Mouse (Mus musculus) limb, embryonic 14.5 days (tissue): ENCODE results near the gene Rnf144b. TPM values are rescaled to one million over a fixed set of nuclear protein-coding genes. Genes with fewer than 3 reads are reported as not detected.

Source experiments
- ATAC-seq: fragments of 200-750 bp; cut with Nextera tagmentation; 2 replicates; pipeline ENCODE4 v1.8.0; 2017; ENCODE audit warnings: low read depth, moderate number of reproducible peaks, moderate TSS enrichment; ENCODE audit not compliant: low FRiP score
- DNase-seq: peaks from one replicate; pipeline ENCODE4 v3.0.0-alpha.2; 2015; ENCODE audit warnings: low spot score
- H3K27ac ChIP-seq: fragments of 300-500 bp; sonication (generic); replicated peaks from 2 replicates; pipeline ENCODE4 v1.5.1; 2014; ENCODE audit warnings: low read depth, mild to moderate bottlenecking, low read length, moderate library complexity, mixed read lengths
- H3K27me3 ChIP-seq: fragments of 300-500 bp; sonication (generic); 2 replicates; pipeline ENCODE4 v1.6.1; 2014; ENCODE audit warnings: low read length, mixed read lengths; ENCODE audit not compliant: control insufficient read depth, insufficient read depth
- H3K36me3 ChIP-seq: fragments of 300-500 bp; sonication (generic); 2 replicates; pipeline ENCODE4 v1.6.1; 2014; ENCODE audit warnings: mild to moderate bottlenecking, low read length, moderate library complexity, mixed read lengths; ENCODE audit not compliant: control insufficient read depth, insufficient read depth
- H3K4me1 ChIP-seq: fragments of 300-500 bp; sonication (generic); 2 replicates; pipeline ENCODE4 v1.6.1; 2014; ENCODE audit warnings: antibody characterized with exemption, low read length, mixed read lengths; ENCODE audit not compliant: control insufficient read depth, insufficient read depth
- H3K4me2 ChIP-seq: fragments of 300-500 bp; sonication (generic); replicated peaks from 2 replicates; pipeline ENCODE4 v1.6.1; 2014; ENCODE audit warnings: low read depth, mild to moderate bottlenecking, low read length, moderate library complexity; ENCODE audit not compliant: severe bottlenecking
- H3K4me3 ChIP-seq: fragments of 300-500 bp; sonication (generic); replicated peaks from 2 replicates; pipeline ENCODE4 v1.5.1; 2014; ENCODE audit warnings: low read length
- H3K9ac ChIP-seq: fragments of 300-500 bp; sonication (generic); 2 replicates; pipeline ENCODE4 v1.6.1; 2014; ENCODE audit warnings: mild to moderate bottlenecking, low read depth, low read length, moderate library complexity; ENCODE audit not compliant: severe bottlenecking
- H3K9me3 ChIP-seq: fragments of 300-500 bp; sonication (generic); 2 replicates; pipeline ENCODE4 v1.6.1; 2016; ENCODE audit warnings: low read length; ENCODE audit not compliant: control insufficient read depth
- POLR2A ChIP-seq: fragments of 200-500 bp; IDR thresholded peaks from 2 replicates; pipeline ENCODE4 v1.8.0; 2012; ENCODE audit warnings: inconsistent platforms, mild to moderate bottlenecking, moderate library complexity, borderline replicate concordance; ENCODE audit not compliant: insufficient read depth, insufficient read length; ENCODE audit errors: extremely low read depth
- WGBS: fragments of 180-500 bp; shearing (Covaris S2); extraction: QIAGEN DNeasy Blood & Tissue Kit; methylation state at CpG from one replicate; pipeline ENCODE4 v1.1.7; 2014; 5-methylcytosine and 5-hydroxymethylcytosine counted together
- polyA plus RNA-seq, 2 experiments: library from polyadenylated mRNA; depleted of rRNA in 1 of 2; stranded (reverse) in 1 of 2; unstranded in 1 of 2; fragments of >200 nt; fragmentation: Nextera tagmentation in 1 of 2; extraction: Ambion mirVana in 1 of 2; gene quantifications; 2 replicates each; pipeline versions ENCODE4 v1.2.1 to v1.2.3; 2012 to 2014

Gene Rnf144b
- polyA plus RNA-seq, 2 experiments = 5.8 to 5.9 TPM

DNA sequence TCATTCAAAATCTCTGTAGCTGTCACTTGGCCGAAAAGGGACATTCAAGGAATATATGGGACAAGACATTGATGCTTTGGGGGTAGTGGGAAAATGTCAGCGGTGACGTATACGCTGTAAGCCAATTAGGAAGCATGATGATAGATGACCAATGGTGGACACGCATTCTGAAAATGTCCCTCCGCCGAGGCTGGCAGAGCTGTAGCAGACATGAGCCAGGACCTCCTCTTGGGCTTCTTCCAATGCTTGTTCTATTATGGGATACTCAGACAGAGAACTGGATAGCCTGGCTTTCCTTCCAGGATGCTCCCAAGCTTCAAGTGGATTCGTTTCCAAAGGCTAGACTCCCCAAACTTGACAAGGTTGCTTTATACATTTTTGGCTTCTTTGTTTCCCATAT lies 141.9 kb downstream of the Rnf144b start:
- 87% methylated on average over 8 of the region's 8 CpGs for WGBS
- Histone ChIP-seq H3K36me3 (no peaks in the 10 kb centered on the region), H3K9ac (no peak overlapping the region), H3K4me2 (no peak overlapping the region), H3K4me3 (no peak overlapping the region), H3K27ac (no peak overlapping the region), H3K27me3 (no peaks in the 10 kb centered on the region), H3K9me3 (no peaks in the 10 kb centered on the region), H3K4me1 (0 out of 2 replicates have a peak, but pooled peaks cover 3% of the 10 kb centered on the region)
- no peak for DNase-seq
- TF ChIP-seq POLR2A = no peak
- no peak for ATAC-seq

DNA sequence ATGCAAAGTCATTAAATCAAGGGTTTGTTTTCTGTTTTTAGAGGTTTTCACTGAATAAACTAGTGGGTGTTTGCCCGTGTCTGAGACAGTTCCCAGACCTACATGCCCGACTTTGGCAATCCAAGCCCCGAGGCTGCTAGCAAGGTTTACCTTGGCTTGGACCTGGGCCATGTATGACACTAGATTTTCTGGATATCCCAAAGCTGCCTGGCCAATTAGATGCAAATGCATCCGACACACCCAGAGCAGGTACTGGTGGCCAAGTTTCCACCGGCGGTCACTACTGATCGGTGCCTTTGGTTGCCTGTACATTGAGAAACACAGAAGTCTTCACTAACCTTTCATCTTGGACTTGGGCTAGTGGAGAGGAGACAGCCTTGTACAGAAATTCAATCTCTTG lies 144.0 kb downstream of the Rnf144b start:
- Histone ChIP-seq H3K4me2 (no peak overlapping the region), H3K27ac (no peak overlapping the region), H3K4me3 (no peak overlapping the region), H3K4me1 (0 out of 2 replicates have a peak, but pooled peaks cover 3% of the 10 kb centered on the region), H3K27me3 (no peaks in the 10 kb centered on the region), H3K9ac (no peak overlapping the region), H3K36me3 (no peaks in the 10 kb centered on the region), H3K9me3 (no peaks in the 10 kb centered on the region)
- WGBS = 74% methylated on average over 7 of the region's 7 CpGs
- ATAC-seq (no peak), DNase-seq (no peak)
- no peak for TF ChIP-seq POLR2A

DNA sequence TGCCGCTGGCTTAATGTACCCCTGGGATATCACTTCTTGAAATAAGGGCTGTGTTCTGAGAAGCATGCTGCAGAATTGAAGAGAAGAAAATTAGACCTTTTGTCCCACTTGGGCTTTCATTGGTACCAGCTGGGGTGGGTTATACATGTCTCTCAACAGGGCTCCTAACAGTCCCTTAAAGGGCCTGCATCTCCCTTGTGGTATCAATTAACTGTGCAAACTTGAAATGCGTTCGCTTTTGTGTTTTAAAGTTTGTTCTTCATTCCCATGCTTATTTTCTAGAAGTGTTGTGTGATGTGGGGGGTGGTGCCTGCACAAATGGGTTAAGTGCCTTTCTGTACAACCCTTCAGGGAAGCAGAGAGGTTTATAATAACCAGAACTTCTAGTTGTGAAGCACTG lies 145.8 kb downstream of the Rnf144b start:
- 0 out of 2 replicates have a peak, but pooled peaks cover 4% of the 10 kb centered on the region for H3K4me1 ChIP-seq
- H3K36me3 ChIP-seq = no peaks in the 10 kb centered on the region
- no peaks in the 10 kb centered on the region for H3K27me3 ChIP-seq
- H3K27ac ChIP-seq = no peak overlapping the region; the same call in 1 of the 2 replicates
- no peak for DNase-seq
- no peaks in the 10 kb centered on the region for H3K9me3 ChIP-seq
- no peak overlapping the region for H3K9ac ChIP-seq
- no peak overlapping the region for H3K4me3 ChIP-seq
- no peak for TF ChIP-seq POLR2A
- no peak overlapping the region for H3K4me2 ChIP-seq
- WGBS = 47% methylated on average over 3 of the region's 3 CpGs
- no peak for ATAC-seq

DNA sequence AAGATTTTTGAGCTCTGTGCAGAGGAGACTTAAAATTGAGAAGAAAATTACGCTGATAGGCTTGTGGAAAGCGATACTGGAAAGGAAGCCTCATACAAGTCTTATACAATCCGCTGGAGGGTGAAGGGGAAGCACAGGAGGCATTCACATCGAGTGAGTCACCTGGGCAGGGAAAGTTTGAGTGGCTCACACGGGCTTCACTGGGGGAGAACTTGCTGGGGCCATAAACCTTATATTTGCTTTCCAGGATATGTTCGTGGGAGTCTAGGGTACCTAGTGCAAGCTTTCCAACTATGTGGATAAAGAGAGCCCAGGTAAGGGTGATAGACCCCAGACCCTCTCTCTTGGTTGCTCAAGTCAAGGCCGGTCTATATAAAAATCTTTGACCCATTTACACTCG lies 150.5 kb downstream of the Rnf144b start:
- no peak overlapping the region for H3K4me3 ChIP-seq
- no peaks in the 10 kb centered on the region for H3K27me3 ChIP-seq
- no peak for TF ChIP-seq POLR2A
- ATAC-seq = no peak
- no peak overlapping the region for H3K27ac ChIP-seq
- DNase-seq = no peak
- H3K4me2 ChIP-seq = peak overlapping the region; percentile 22; the same call in 1 of the 2 replicates
- H3K9ac ChIP-seq = no peak overlapping the region
- no peaks in the 10 kb centered on the region for H3K9me3 ChIP-seq
- 26% methylated on average over 8 of the region's 8 CpGs for WGBS
- H3K36me3 ChIP-seq = no peaks in the 10 kb centered on the region
- peaks cover 15% of the 10 kb centered on the region for H3K4me1 ChIP-seq

DNA sequence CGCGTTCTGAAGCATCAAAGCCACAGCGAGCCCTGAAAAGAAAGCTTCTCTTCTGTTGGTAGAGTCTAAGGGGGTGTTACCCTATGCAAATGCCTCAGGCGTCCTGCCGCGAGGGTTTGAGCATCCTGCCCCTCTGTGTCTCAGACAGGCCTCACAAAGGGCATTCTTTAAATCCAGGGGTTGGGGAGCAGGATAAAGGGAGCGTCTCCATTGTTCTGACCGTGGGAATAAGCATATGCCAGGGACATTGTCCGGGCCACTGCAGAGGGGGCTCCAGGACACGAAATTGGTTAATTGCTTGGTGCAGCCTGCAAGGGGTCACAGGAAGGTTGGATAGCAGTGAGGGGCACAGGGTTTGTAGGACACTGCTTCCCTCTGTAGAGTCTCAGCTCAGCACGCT lies 151.0 kb downstream of the Rnf144b start:
- Histone ChIP-seq H3K4me2 (peak overlapping the region; percentile 22; the same call in 1 of the 2 replicates), H3K36me3 (no peaks in the 10 kb centered on the region), H3K9ac (0 out of 2 replicates have a peak overlapping the region, but pooled peaks have one; percentile 34), H3K4me3 (no peak overlapping the region), H3K9me3 (no peaks in the 10 kb centered on the region), H3K27me3 (no peaks in the 10 kb centered on the region), H3K27ac (no peak overlapping the region), H3K4me1 (peaks cover 12% of the 10 kb centered on the region)
- WGBS = 10% methylated on average over 11 of the region's 11 CpGs
- ATAC-seq (no peak), DNase-seq (no peak)
- TF ChIP-seq POLR2A = no peak

DNA sequence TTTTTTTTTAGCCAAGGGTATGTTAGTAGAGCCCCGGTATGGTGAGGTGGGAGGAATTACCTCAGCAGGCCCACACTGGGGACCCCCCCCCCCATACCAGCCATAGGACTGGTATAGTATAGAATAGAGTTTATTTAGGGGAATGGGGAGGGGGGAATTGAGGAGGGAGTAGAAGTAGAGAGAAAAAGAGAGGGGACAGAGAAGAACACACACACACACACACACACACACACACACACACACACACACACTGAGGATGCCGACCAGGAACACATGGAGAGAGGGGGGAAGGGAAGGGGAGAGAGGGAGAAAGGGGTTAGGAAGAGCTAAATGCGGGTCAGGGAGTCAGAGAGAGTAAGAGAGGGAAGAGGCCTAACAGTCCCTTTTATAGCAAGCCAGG lies 151.7 kb downstream of the Rnf144b start:
- WGBS = 25% methylated on average over 3 of the region's 3 CpGs
- no peak for TF ChIP-seq POLR2A
- no peak overlapping the region for H3K27ac ChIP-seq
- no peaks in the 10 kb centered on the region for H3K36me3 ChIP-seq
- ATAC-seq (no peak), DNase-seq (no peak)
- no peak overlapping the region for H3K4me2 ChIP-seq
- peaks cover 12% of the 10 kb centered on the region for H3K4me1 ChIP-seq
- H3K9ac ChIP-seq = no peak overlapping the region
- H3K9me3 ChIP-seq = no peaks in the 10 kb centered on the region
- no peak overlapping the region for H3K4me3 ChIP-seq
- no peaks in the 10 kb centered on the region for H3K27me3 ChIP-seq
